Mouse (Mus musculus): ENCODE measurements around the gene Nek4. TPM values are rescaled to one million over a fixed set of nuclear protein-coding genes. Genes with fewer than 3 reads are reported as not detected.

Gene Nek4
- polyA plus RNA-seq, 1 experiment: 0.07 TPM

DNA sequence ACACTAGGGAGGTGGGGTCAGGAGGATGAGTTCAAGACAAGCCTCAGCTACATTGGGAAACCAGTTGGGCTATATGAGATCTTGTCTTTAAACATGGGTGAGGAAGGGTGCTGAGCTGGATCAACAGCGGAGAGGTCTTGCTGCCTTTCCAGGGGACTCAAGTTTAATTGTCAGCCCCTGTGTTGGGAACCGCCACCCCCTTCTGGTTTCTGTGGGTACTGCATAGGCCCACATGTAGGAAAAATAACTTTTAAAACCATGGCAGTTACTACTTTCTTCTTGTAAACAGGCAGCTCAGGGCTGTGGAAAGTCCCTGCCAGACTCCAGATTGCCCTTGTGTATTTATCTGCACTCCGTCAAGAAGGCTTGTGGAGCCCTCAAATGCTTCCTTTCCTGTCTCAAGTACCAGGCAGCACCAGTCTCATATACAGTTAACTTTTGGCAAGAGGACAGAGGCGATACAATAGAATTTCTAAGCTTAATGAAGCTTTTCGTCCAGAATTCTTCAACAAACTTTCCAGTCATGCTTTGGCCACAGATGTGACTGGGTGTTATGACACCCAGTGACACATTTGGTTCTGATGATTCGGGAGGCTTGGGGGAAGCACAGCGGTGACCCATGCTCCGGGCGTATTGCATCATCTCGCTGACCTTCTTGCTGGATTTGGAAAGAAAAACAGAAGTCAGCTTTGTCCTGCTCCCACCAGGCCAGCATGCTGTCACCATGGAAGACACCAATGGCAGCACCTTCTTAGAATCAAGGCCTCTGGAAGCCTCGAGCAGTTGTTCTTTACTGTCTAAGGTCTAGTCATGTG, 7.1 kb upstream of the Nek4 start:
- H3K4me3 ChIP-seq (replicated peaks): no peak overlapping the region
- no peak for TF ChIP-seq GATA1 (IDR thresholded peaks at IDR 0.05; ENCODE audit: low read length)
- no peak for TF ChIP-seq TAL1 (IDR thresholded peaks at IDR 0.05; ENCODE audit: low read length)
- H3K4me1 ChIP-seq (ENCODE audit: control insufficient read depth): no peaks in the 10 kb centered on the region
- H3K9me3 ChIP-seq (ENCODE audit: control insufficient read depth, low read length): no peaks in the 10 kb centered on the region
- H3K36me3 ChIP-seq (ENCODE audit: control insufficient read depth): no peaks in the 10 kb centered on the region; the same call in 1 of the 2 replicates
- H3K27me3 ChIP-seq (ENCODE audit: control insufficient read depth): no peaks in the 10 kb centered on the region; the same call in none of the 2 replicates

DNA sequence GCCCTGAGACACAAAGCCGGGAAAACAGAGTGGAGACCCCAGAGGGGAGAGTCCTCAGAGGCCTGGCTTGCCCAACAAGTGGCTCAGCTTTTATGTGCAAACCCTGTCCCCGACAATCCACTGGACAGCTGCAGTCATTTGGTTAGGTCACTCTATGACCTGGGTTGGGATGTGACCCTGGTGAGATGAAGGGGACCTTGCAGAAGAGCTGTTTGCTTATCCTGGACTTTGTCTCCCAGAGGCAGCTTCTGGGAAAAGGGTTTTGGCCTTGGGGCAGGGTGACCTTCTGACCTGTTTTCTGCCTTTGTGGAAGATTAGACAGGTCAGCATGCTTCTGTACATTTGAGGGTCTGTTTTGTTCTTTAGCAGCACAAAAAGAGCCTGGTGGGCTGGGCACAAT, 6.4 kb upstream of the Nek4 start:
- H3K9me3 ChIP-seq (ENCODE audit: control insufficient read depth, low read length): no peaks in the 10 kb centered on the region
- H3K4me3 ChIP-seq (replicated peaks): no peak overlapping the region
- no peaks in the 10 kb centered on the region; the same call in none of the 2 replicates for H3K27me3 ChIP-seq (ENCODE audit: control insufficient read depth)
- no peaks in the 10 kb centered on the region for H3K4me1 ChIP-seq (ENCODE audit: control insufficient read depth)
- H3K36me3 ChIP-seq (ENCODE audit: control insufficient read depth): no peaks in the 10 kb centered on the region; the same call in 1 of the 2 replicates
- no peak for TF ChIP-seq TAL1 (IDR thresholded peaks at IDR 0.05; ENCODE audit: low read length)
- TF ChIP-seq GATA1 (IDR thresholded peaks at IDR 0.05; ENCODE audit: low read length): no peak

DNA sequence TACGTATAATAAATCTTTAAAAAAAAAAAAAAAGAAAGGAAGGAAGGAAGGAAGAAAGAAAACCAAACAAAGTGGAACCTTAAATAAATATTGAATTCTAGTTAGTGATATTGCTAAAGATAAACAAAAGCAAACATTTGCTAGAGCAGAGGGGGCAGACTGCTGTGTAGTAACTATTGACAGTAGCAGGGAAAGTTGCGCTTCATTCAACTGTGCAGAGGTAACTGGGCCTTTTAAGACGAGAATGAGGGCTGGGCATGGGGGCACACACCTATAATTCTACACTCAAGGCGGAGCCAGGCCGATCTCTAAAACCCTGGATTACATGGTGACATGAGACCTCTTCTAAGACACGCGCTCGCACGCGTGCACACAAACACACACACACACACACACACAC, 1.2 kb upstream of the Nek4 start:
- TF ChIP-seq TAL1 (IDR thresholded peaks at IDR 0.05; ENCODE audit: low read length): no peak
- no peak for TF ChIP-seq GATA1 (IDR thresholded peaks at IDR 0.05; ENCODE audit: low read length)
- Histone ChIP-seq H3K4me3 (replicated peaks) (no peak overlapping the region), H3K9me3 (ENCODE audit: control insufficient read depth, low read length) (no peaks in the 10 kb centered on the region), H3K36me3 (ENCODE audit: control insufficient read depth) (peaks cover 6% of the 10 kb centered on the region; the same call in 1 of the 2 replicates), H3K4me1 (ENCODE audit: control insufficient read depth) (peaks cover 17% of the 10 kb centered on the region), H3K27me3 (ENCODE audit: control insufficient read depth) (no peaks in the 10 kb centered on the region; the same call in 1 of the 2 replicates)

DNA sequence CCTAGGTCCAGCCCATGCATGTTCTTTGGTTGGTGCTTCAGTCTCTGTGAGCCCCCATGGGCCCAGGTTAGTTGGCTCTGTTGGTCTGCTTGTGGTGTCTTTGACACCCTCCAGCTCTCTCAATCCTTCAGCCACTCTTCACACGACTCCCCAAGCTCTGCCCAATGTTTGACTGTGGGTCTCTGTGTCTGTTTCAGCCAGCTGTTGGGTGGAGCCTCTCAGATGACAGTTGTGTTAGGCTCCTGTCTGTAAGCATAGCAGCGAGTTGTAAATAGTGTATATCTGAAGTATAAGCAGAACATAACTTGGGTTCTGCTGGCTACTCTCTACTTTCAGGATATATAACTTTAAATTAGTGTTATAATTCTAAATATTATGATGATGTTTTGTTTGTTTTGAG, 7.3 kb downstream of the Nek4 start:
- TF ChIP-seq GATA1 (IDR thresholded peaks at IDR 0.05; ENCODE audit: low read length) (no peak), TAL1 (IDR thresholded peaks at IDR 0.05; ENCODE audit: low read length) (no peak)
- peaks cover 8% of the 10 kb centered on the region for H3K4me1 ChIP-seq (ENCODE audit: control insufficient read depth)
- no peaks in the 10 kb centered on the region for H3K27me3 ChIP-seq (ENCODE audit: control insufficient read depth)
- no peak overlapping the region for H3K4me3 ChIP-seq (replicated peaks)
- H3K9me3 ChIP-seq (ENCODE audit: control insufficient read depth, low read length): no peaks in the 10 kb centered on the region
- H3K36me3 ChIP-seq (ENCODE audit: control insufficient read depth): peaks cover 18% of the 10 kb centered on the region

DNA sequence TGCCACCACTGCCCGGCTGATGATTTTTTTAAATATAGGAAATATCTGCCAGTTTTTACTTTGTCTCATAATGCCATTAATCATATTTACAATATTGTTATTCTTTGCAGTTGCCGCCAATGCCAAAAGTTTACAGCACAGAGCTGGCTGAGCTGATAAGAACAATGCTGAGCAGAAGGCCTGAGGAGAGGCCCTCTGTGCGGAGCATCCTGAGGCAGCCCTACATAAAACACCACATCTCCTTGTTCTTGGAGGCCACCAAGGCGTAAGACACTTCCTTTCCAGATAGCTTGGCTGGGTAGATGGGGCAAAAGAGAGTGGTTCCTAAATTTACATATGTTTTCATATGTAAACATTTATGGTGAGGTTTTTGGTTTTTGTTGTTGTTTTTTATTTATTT, 7.9 kb downstream of the Nek4 start:
- peaks cover 15% of the 10 kb centered on the region for H3K36me3 ChIP-seq (ENCODE audit: control insufficient read depth)
- TF ChIP-seq GATA1 (IDR thresholded peaks at IDR 0.05; ENCODE audit: low read length): no peak
- no peak for TF ChIP-seq TAL1 (IDR thresholded peaks at IDR 0.05; ENCODE audit: low read length)
- no peaks in the 10 kb centered on the region for H3K27me3 ChIP-seq (ENCODE audit: control insufficient read depth)

DNA sequence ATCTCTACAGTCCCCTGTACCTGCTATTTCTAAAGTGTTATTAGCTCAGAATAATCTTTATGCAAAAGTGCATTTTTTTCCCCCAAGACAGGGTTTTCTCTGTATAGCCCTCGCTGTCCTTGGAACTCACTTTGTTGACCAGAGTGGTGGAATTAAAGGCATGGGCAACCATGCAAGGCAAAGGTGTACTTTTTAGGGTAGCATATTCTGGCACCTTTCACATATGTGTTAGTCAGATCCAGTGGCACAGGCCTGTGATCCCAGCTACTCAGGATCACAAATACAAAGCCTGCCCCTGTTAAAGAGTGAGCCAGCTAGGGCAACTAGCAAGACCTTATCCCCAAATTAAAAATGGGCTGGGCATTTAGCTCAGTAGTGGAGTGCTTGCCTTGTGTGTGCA, 9.2 kb downstream of the Nek4 start:
- no peak overlapping the region for H3K4me3 ChIP-seq (replicated peaks)
- TF ChIP-seq TAL1 (IDR thresholded peaks at IDR 0.05; ENCODE audit: low read length) (no peak), GATA1 (IDR thresholded peaks at IDR 0.05; ENCODE audit: low read length) (no peak)
- peaks cover 12% of the 10 kb centered on the region for H3K36me3 ChIP-seq (ENCODE audit: control insufficient read depth)
- no peaks in the 10 kb centered on the region for H3K27me3 ChIP-seq (ENCODE audit: control insufficient read depth)
- no peaks in the 10 kb centered on the region for H3K9me3 ChIP-seq (ENCODE audit: control insufficient read depth, low read length)
- peaks cover 8% of the 10 kb centered on the region for H3K4me1 ChIP-seq (ENCODE audit: control insufficient read depth)

More for the DNA sequence above, 7.9 kb downstream of the Nek4 start:
- Histone ChIP-seq H3K9me3 (ENCODE audit: control insufficient read depth, low read length) (no peaks in the 10 kb centered on the region), H3K4me3 (replicated peaks) (no peak overlapping the region), H3K4me1 (ENCODE audit: control insufficient read depth) (peaks cover 8% of the 10 kb centered on the region)

DNA sequence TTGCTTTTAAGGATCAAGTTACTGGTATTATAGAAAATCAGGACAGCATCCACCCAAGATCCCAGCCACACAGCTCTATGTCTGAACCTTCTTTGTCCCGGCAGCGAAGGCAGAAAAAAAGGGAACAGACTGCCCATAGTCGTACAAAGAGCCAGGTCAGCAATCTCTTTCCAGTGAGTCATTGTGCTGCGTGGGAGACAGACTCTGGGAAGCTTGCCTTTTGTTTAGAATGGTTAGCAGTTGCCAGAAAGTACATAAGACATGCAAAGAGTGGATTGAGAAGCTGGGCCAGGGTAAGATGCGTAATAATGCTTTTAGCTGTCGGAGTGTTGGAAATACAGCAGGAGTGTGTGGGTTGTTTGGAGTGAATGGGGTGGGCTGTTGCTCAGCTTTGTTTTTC, 23.0 kb downstream of the Nek4 start:
- Histone ChIP-seq H3K4me3 (replicated peaks) (no peak overlapping the region), H3K36me3 (ENCODE audit: control insufficient read depth) (peaks cover 10% of the 10 kb centered on the region), H3K27me3 (ENCODE audit: control insufficient read depth) (no peaks in the 10 kb centered on the region), H3K4me1 (ENCODE audit: control insufficient read depth) (no peaks in the 10 kb centered on the region), H3K9me3 (ENCODE audit: control insufficient read depth, low read length) (no peaks in the 10 kb centered on the region)
- TF ChIP-seq GATA1 (IDR thresholded peaks at IDR 0.05; ENCODE audit: low read length) (no peak), TAL1 (IDR thresholded peaks at IDR 0.05; ENCODE audit: low read length) (no peak)

DNA sequence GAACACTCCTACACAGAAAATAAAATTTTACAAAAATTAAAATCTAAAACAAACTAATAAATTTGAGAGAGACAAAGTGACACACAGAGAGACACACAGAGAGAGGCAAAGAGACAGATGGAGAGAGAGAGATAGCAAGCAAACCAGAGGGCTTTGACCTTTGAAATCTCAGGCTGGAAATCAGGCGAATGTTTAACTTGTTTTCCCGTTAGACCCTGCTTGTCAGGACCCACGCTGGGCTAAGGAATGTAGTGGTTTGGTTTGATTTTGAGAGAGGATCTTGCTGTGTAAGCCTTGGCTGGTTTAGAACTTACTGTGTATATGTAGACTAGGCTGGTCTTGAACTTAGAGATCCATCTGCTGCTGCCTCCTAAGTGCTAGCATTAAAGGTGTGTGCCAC, 25.0 kb downstream of the Nek4 start:
- Histone ChIP-seq H3K4me1 (ENCODE audit: control insufficient read depth) (no peaks in the 10 kb centered on the region), H3K27me3 (ENCODE audit: control insufficient read depth) (no peaks in the 10 kb centered on the region), H3K4me3 (replicated peaks) (no peak overlapping the region), H3K36me3 (ENCODE audit: control insufficient read depth) (peaks cover 8% of the 10 kb centered on the region), H3K9me3 (ENCODE audit: control insufficient read depth, low read length) (no peaks in the 10 kb centered on the region)
- TF ChIP-seq TAL1 (IDR thresholded peaks at IDR 0.05; ENCODE audit: low read length) (no peak), GATA1 (IDR thresholded peaks at IDR 0.05; ENCODE audit: low read length) (no peak)

DNA sequence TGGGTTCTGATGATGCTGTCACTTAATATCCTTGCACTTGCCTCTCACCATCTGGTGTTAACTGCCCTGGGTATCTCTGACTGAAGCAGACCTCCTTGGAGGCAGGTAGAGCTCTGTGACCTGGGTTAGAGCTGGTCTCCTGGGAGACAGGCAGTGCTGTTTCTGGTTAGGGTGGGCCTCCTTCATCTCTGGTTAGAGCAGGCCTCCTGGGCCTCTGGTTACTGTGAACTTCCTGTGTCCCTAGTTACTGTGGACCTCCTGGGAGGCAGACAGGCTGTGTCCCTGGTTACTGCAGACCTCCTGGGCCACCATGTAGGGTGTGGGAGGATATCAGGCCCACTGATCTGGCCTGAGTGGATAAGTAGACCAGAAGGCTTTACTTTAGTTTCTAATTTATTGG, 45.2 kb downstream of the Nek4 start:
- no peaks in the 10 kb centered on the region for H3K9me3 ChIP-seq (ENCODE audit: control insufficient read depth, low read length)
- H3K4me1 ChIP-seq (ENCODE audit: control insufficient read depth): peaks cover 24% of the 10 kb centered on the region
- H3K4me3 ChIP-seq (replicated peaks): no peak overlapping the region
- peaks cover 21% of the 10 kb centered on the region for H3K36me3 ChIP-seq (ENCODE audit: control insufficient read depth)
- TF ChIP-seq GATA1 (IDR thresholded peaks at IDR 0.05; ENCODE audit: low read length) (no peak), TAL1 (IDR thresholded peaks at IDR 0.05; ENCODE audit: low read length) (no peak)
- no peaks in the 10 kb centered on the region for H3K27me3 ChIP-seq (ENCODE audit: control insufficient read depth)
